Mouse (Mus musculus) kidney, adult 8-10 months (tissue): ENCODE measurements around the gene Tie1.
A peak's percentile ranks its signal among the peaks of the same experiment; 100 is the strongest.
"Not testable (repeated sequence)": the region's sequence is repeated elsewhere in the genome, so short reads cannot be mapped to it uniquely, and the experiment has no call there.

Source experiments
- DNase-seq, 2 experiments: peaks; one replicate each; pipeline ENCODE4 v3.0.0; 2022

Gene Tie1

DNA sequence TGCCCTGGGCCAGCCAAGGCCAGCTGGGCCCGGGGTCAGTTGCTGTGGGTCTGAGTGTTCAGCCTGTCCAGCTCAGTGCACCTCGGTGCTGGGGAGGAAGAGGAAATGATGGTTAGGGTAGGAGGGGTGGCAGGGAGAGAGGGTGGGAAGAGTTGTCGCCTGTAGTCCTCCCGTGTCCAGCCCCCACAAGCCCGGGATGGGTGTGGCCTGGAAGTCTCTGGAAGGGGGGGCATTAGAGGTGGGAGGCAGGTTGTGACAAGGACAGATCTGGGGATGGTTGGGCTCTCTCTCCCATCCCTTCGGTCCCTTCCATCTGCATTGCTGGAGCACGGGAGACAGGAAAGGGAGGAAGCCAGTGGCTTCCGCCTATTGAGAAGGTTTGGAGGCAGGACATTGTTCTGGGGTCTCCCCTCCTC is at the start of gene Tie1:
Gene Tie1, minus strand, starts transcription at position 345 of the 416 bp plus-strand sequence.
- DNase-seq: peak; percentile 64 to 85

- DNase-seq: peak; percentile 76 to 79
Measured at GRCm38 (mm10) chr4:118537801-118538200, 47.9 kb upstream of the Tie1 start.

- DNase-seq: peak; percentile 64 to 67
Measured at GRCm38 (mm10) chr4:118535610-118536009, 45.7 kb upstream of the Tie1 start.

DNA sequence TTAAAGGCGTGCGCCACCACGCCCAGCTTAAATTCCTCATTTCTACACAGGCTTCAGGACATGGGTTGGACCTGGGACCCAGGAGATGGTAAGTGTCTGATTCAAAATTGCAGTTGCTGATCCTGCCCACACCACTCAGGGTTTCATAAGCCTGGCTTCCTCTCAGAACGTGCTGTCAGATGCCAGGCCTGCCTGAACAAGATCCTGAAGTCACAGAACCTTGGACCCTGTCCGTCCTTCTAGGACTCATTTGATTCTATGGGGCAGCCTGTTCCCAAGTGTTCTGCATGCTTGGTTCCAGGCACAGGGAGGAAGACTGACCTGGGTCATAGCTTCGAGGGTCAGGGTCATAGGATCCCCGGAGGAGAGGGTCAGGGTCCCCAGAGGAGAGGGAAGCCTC is 43.7 kb upstream of the Tie1 start:
- peak; percentile 79 to 86 for DNase-seq

DNA sequence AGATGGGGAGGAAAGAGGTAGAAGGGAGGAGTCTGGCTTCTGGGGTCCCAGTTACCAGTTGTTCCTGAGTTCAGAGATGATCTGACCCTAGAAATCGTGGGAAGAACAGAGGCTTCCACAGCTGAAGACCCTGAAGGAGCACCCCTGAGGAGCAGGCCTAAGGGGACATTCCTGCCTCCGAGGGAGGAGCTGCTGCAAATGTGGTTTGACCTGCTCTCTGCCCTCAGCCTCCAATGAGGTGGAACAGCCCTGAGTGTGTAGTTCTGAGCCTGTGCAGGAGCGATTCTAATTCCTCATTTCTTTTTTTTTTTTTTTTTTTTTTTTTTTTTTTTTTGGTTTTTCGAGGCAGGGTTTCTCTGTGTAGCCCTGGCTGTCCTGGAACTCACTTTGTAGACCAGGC is 43.3 kb upstream of the Tie1 start:
- peak; percentile 62 to 75 for DNase-seq

GRCm38 (mm10) chr4:118532663-118533062 is 42.8 kb upstream of the Tie1 start:
- peak; percentile 41 to 52 for DNase-seq

DNA sequence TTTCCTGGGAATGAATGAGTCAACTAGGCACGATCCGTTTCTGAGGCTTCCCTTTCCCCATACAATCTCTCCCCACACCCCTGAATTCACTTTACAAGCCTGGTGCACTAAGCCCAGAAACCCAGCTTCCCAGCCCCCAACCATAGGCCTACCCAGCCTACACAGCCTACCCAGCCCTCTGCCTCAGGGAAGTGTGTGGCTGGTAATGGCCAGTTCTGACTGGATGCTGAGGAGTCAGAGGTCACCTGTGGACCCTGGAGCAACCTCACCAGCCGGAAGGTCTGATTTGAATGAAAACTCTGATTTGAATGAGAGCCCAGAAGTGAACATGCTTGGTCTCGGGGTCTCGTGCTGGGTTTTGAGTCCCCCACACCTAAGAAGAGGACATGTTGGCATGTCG is 37.9 kb upstream of the Tie1 start:
- DNase-seq: peak; percentile 58 to 71

DNA sequence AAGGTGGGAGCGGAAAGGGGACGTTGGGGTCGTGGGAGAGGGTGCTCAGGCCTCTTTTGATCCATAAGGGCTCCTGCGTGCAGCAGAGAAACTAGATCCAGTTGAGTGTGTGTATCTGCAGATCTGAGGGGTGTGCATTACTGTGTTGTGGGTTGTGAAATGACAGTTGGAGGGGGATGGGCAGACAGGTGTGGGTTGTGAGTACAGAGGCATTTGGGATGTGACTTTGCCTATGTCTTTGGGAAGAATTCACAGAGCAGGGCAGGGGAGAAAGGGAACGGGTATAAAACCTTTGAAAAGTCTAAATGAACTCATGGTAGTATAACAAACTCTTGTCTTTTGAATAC is 37.4 kb upstream of the Tie1 start:
- DNase-seq: no peak

DNA sequence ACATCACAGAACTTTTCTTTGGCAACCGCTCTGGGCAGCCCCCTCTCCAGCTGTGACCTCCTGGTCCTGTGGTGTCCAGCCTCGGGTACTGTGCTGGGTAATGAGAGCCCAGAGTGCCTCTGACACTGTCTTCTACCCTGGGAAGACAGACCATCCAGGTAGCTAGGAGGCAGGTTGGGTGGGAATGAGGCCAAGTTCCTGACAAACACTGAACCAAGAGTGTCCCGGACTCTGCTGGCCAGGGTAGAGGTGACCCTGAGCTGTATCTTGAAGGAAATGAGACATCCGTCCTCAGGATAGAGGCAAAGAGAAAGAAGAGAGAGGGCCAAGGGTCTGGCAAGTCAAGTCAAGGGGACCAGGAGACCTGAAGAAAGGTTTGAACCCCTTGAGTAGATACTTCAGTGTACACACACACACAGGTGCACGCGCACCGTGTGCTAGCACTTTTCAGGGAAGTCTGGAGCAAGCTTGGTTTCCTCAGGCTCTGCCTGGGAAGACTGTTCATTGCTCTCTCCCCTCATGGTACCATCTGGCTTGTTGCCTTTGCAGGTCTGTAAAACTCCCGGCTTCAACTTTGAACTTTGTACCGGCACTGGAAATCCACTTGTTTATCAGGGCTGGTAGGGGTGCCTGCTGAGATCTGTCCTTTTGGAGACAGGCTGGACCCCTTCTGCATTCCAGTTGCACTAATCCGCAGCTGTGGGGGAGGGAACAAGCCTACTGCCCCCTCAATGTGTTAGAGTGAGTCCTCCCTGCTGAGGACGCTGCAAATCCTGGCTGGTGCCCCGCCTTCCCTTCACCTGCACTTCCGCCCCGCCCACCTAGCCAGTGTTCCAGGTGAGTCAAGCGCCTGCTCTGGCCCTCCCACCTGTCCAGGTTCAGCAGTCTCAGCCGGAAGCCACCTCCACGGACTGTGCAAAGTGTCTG is 36.8 kb upstream of the Tie1 start, which contains the start of gene 2610528J11Rik:
Gene 2610528J11Rik, plus strand, starts transcription at position 592 of the 927 bp plus-strand sequence.
- peak; percentile 90 to 92 for DNase-seq

GRCm38 (mm10) chr4:118525779-118526178 is 35.9 kb upstream of the Tie1 start:
- no peak for DNase-seq

DNA sequence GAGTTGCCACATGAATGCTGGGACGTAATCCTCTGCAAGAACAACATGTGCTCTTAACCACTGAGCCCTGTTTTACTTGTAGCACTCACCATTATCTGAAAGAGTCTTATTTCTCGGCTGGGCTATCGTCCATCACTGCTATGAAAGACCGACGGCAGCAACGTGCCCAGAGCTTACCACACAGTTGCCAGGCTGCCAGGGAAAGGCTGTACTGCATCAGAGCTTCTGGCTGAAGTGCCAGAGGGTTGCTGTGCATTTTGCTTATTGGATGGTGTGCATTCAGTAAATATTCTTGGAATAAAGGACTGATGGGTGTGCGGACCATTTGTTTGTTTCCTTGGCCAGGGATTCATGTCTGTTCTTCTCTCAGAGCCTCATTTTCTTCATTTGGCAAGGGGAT is 34.1 kb upstream of the Tie1 start:
- no peak for DNase-seq

- no peak for DNase-seq
Measured at GRCm38 (mm10) chr4:118522248-118522647, 32.4 kb upstream of the Tie1 start.

DNA sequence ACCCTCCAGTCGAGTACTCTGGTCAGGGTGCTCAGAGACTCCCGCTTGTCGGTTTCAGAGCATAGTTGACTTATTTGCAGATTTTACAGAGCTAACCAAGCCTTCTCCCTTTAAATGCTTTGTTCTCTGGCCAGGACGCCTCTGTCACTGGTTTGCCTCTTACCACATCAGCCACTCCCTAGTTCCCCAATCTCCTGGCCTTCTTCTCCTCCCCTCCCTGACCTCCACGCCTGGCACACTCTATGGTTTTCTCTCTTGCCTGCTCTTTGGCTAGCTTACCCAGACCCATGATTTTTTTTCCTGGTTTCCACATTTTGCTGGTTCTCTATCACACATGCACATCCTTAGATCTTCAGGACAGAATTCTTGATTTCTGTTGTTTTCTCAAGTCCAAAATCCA is 28.3 kb upstream of the Tie1 start:
- no peak for DNase-seq

- DNase-seq: no peak
Measured at GRCm38 (mm10) chr4:118517497-118518146, 27.8 kb upstream of the Tie1 start.

DNA sequence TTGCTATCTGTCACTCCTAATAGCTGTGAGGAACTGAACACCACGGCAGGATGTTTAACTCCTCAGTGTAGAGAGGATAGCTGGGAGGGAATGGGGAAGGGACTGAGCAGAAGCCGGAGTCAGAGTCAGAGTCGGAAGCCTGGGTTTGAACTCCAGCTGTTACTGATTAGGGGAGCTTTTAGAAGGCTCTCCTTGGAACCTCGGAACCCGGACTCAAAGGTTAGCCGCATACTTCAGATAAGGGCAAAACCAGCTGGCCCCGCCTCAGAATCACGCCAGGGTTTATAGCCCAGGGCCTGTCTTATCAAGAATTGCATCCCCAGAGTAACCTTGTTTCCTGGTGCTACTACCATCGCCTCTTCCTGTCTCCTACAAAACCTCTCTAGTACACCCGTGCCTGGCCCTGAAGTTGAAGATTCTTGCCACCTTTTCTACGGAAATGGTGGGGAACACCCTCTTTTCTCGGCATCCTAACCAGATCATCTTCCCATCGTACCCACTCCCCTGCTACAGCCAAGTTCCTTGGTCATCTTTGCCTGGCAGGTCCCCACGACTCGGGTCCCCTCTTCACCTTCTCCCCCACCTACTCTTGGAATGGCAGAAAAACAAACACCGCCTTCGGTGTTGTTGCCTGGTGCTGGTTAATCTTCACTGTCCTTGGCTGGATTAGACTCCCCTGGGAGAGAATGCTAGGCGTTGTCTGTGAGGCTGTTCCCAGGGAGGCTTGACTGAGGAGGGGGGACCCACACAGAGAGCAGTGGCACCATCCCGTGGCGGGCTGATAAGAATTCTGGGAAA is 27.0 kb upstream of the Tie1 start:
- peak in 1 of 2 experiments; percentile 58 for DNase-seq

GRCm38 (mm10) chr4:118509050-118509449 is 19.2 kb upstream of the Tie1 start:
- no peak for DNase-seq

DNA sequence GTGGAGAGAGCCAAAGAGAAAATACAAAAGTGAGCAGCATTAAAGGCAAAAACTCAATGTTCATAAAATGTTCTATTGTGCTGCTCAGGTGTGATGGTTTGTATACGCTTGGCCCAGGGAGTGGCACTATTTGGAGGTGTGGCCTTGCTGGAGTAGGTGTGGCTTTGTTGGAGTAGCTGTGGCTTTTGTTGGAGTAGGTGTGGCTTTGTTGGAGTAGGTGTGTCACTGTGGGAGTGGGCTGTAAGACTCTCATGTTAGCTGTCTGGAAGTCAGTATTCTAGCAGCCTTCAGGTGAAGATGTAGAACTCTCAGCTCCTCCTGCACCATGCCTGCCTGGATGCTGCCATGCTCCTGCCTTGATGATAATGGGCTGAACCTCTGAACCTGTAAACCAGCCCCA is 17.3 kb upstream of the Tie1 start:
- not testable (repeated sequence) for DNase-seq

DNA sequence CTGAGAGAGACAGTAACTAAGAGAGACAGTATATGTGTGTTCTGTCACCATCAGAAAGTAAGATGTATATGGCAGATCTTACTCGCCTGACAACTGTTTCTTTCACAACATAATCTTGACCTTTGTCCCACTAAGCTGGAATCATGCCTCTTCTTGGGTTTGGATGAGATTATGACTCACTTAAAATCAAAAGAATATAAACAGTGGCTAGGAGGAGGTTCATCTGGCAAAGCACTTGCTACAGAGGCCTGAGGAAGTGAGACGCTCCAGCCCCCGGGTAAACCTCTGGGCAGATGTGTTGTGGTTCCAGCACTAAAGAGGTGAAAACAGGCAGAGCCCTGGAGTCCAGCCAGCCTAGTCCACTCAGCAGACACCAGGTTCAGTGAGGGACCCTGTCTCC is 15.7 kb upstream of the Tie1 start:
- no peak for DNase-seq

DNA sequence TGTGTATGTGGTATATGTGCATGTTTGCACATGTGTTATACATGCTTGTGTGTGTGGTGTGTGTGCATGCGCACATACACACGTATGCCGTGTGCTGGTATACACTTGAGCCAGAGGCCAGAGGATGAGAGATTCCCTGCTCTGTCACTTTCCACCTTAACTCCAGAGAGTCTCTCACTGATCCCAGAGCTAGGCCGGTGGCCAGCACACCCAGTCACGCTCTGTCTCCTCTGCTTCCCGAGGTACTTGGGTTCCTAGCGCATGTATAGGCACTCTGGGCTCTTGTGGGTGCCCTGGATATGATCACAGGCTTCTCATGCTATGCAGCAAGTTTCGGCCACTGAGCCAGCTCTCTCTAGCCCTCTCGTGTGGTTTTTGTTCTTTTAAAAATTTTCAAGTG is 10.9 kb upstream of the Tie1 start:
- peak; percentile 60 to 63 for DNase-seq

DNA sequence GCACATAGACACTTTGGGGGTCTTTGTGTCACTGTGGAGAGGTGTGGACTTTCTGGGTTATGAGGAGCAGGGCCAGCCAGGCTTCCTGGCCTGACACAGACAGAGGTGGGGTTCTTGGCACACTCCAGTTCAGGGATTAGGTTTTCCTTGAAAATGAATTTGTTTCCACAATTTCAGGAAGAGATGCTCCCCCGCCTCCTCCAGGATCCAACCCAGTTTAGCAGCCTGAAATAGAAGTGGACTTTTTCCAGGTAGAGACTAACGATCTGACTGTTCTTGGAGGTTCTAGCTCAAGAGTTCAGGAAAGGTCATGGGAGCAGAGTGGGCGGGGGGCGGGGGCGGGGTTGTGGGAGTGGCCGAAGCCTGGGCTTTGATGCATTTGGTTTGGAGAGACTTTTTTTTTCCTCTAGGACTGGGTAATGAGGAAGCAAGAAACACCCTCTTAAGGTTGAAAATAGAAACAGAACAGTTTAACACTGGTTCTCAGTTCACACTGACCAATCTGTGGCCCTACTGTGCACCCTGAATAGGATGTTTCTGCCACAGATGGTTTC is 10.4 kb upstream of the Tie1 start:
- DNase-seq: peak; percentile 57 to 72

GRCm38 (mm10) chr4:118490461-118490860 is 600 bp upstream of the Tie1 start:
- no peak for DNase-seq

DNA sequence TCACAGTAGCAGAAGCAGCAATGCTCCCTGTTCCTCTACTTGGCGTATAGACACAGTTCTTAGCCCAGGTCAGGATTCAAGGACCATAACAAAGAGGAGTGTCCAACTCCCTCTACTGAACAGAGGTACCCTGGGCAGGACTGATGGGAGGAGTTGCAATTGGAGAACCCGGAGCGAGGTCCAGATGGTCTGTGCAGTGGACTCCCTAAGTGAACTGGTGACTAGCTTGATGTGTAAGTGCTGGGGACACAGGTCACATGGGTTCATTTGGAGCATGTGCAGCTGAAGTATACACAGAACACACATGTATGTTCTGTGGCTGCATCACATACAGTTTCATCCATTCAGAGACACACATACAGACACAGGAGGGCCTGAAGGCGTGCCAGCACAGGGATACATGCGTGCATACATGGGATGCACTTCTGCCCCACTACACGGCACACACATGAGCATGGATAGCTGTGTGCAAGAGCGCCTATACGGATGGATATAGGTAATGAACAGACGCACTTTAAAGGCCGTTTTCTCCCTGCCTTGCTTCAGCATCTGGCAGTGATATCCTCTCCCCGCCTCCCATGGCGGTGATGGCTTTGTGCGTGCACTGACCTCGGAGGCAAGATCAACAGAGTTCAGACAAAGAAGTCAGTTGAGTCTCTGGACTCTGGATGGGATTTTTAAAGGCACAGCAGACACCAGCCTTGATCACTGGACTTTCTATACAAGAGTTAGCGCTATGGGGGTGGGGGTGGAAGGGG is 12.9 kb downstream of the Tie1 start:
- DNase-seq: no peak
